Mouse (Mus musculus): ENCODE results near the gene Rabl2. TPM values are rescaled to one million over a fixed set of nuclear protein-coding genes. Genes with fewer than 3 reads are reported as not detected.

Gene Rabl2
- total and polyA plus RNA-seq, 3 experiments = 2.7 to 5.8 (median 2.9) TPM

GRCm38 (mm10) chr15:89591317-89591716 is 406 bp downstream of the Rabl2 start:
- Histone ChIP-seq H3K4me3 (replicated peaks in 1 of 3; ENCODE audit: low read depth in 2 of 3, low read length in 2 of 3, poor library complexity in 1 of 3) (peak overlapping the region; percentile 45 to 75 (median 57)), H3K27me3 (replicated peaks) (peaks cover 17% of the 10 kb centered on the region), H3K36me3 (replicated peaks in 1 of 2; ENCODE audit: control insufficient read depth in 1 of 2, insufficient read depth in 1 of 2, low read length in 1 of 2) (no peaks in the 10 kb centered on the region), H3K9me3 (replicated peaks; ENCODE audit: low read length) (no peaks in the 10 kb centered on the region), H3K79me2 (replicated peaks; ENCODE audit: control insufficient read depth, extremely low read depth, insufficient read depth, poor library complexity, severe bottlenecking) (no peaks in the 10 kb centered on the region), H3K4me2 (ENCODE audit: insufficient read depth, low read depth, poor library complexity, severe bottlenecking) (peak overlapping the region; percentile 60), H3K27ac (ENCODE audit: insufficient read depth, low read depth) (no peak overlapping the region), H3K4me1 (ENCODE audit: control insufficient read depth in 1 of 2, insufficient read depth in 2 of 2) (no peaks in the 10 kb centered on the region; a peak in 1 of 4 replicates), H3K9ac (ENCODE audit: insufficient read depth, low read depth) (peak overlapping the region; percentile 40)
- in situ Hi-C loops (cut with MboI; ENCODE audit: low pct_ligation_motif_present, low pct_unique_long_range_greater_than_20kb, low sequenced_read_pairs) = no loop called here
- TF ChIP-seq POLR2A (IDR thresholded peaks at IDR 0.05; ENCODE audit: low read depth, low read length) (no peak), SIN3A (IDR thresholded peaks at IDR 0.05; ENCODE audit: low read length) (no peak), HCFC1 (IDR thresholded peaks at IDR 0.05; ENCODE audit: low read depth, low read length) (no peak), TCF12 (IDR thresholded peaks at IDR 0.05; ENCODE audit: low read depth, low read length) (no peak), NELFE (IDR thresholded peaks at IDR 0.05; ENCODE audit: low read depth, low read length) (no peak), JUND (conservative IDR thresholded peaks at IDR 0.05; ENCODE audit: low read depth, low read length) (no peak), MEF2A (IDR thresholded peaks at IDR 0.05; ENCODE audit: borderline replicate concordance, low read depth, low read length) (no peak), TBP (conservative IDR thresholded peaks at IDR 0.05; ENCODE audit: low read depth, low read length) (no peak), CHD2 (IDR thresholded peaks at IDR 0.05; ENCODE audit: low read length) (no peak), UBTF (IDR thresholded peaks at IDR 0.05; ENCODE audit: low read depth, low read length) (no peak), CHD1 (IDR thresholded peaks at IDR 0.05; ENCODE audit: low read depth, low read length) (no peak)
- DNase-seq (ENCODE audit: extremely low read depth) = no peak
- dilution Hi-C loops (cut with MboI; ENCODE audit: extremely low pct_ligation_motif_present, extremely low pct_unique_long_range_greater_than_20kb, low sequenced_read_pairs) = no loop called here

DNA sequence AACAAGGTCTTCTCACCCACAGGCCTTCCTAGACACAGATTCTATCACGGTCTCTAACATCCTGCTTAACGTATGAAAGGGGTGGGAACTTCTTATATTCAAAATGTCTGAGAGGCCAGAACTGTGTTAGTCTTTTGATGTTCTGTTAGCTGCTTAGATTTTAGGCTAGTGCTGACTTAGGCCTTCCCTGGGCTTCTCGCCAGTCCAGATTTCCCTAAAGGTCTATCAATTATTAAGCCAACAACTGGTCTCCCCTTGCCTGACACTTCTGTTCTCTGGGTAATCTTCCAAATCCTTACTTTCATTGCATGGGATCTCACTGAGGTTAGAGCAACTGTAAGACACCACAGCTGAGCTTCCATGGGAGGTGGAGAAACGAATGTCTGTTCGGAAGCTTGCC is 2.6 kb downstream of the Rabl2 start:
- Histone ChIP-seq H3K27me3 (replicated peaks) (peaks cover 5% of the 10 kb centered on the region), H3K4me1 (ENCODE audit: control insufficient read depth in 1 of 2, insufficient read depth in 2 of 2) (no peaks in the 10 kb centered on the region; a peak in 1 of 4 replicates), H3K9ac (ENCODE audit: insufficient read depth, low read depth) (no peak overlapping the region), H3K4me3 (replicated peaks in 1 of 3; ENCODE audit: low read depth in 2 of 3, low read length in 2 of 3, poor library complexity in 1 of 3) (no peak overlapping the region), H3K36me3 (replicated peaks in 1 of 2; ENCODE audit: control insufficient read depth in 1 of 2, insufficient read depth in 1 of 2, low read length in 1 of 2) (peaks cover 0 to 1% of the 10 kb centered on the region in 2 experiments), H3K4me2 (ENCODE audit: insufficient read depth, low read depth, poor library complexity, severe bottlenecking) (no peak overlapping the region), H3K79me2 (replicated peaks; ENCODE audit: control insufficient read depth, extremely low read depth, insufficient read depth, poor library complexity, severe bottlenecking) (no peaks in the 10 kb centered on the region), H3K27ac (ENCODE audit: insufficient read depth, low read depth) (no peak overlapping the region), H3K9me3 (replicated peaks; ENCODE audit: low read length) (no peaks in the 10 kb centered on the region)
- TF ChIP-seq POLR2AphosphoS2 (IDR thresholded peaks at IDR 0.05; ENCODE audit: low read depth, low read length) (no peak), PAX5 (IDR thresholded peaks at IDR 0.05; ENCODE audit: low read length) (no peak), NELFE (IDR thresholded peaks at IDR 0.05; ENCODE audit: low read depth, low read length) (no peak), BHLHE40 (IDR thresholded peaks at IDR 0.05; ENCODE audit: low read depth, low read length) (no peak), SIN3A (IDR thresholded peaks at IDR 0.05; ENCODE audit: low read length) (no peak), JUN (IDR thresholded peaks at IDR 0.05; ENCODE audit: insufficient read depth, low read depth, low read length) (no peak), ZNF384 (IDR thresholded peaks at IDR 0.05; ENCODE audit: low read depth, low read length) (no peak), USF2 (conservative IDR thresholded peaks at IDR 0.05; ENCODE audit: low read depth, low read length) (no peak), GABPA (IDR thresholded peaks at IDR 0.05; ENCODE audit: insufficient replicate concordance, low read depth, low read length) (no peak), ZMIZ1 (IDR thresholded peaks at IDR 0.05; ENCODE audit: low read depth, low read length) (no peak), CTCF (conservative IDR thresholded peaks at IDR 0.05 in 1 of 2, IDR thresholded peaks at IDR 0.05 in 1 of 2; ENCODE audit: low read depth in 2 of 2, low read length in 2 of 2) (no peak), JUND (conservative IDR thresholded peaks at IDR 0.05; ENCODE audit: low read depth, low read length) (no peak), ETS1 (conservative IDR thresholded peaks at IDR 0.05; ENCODE audit: low read depth, low read length) (no peak), CHD2 (IDR thresholded peaks at IDR 0.05; ENCODE audit: low read length) (no peak), UBTF (IDR thresholded peaks at IDR 0.05; ENCODE audit: low read depth, low read length) (no peak), IRF4 (IDR thresholded peaks at IDR 0.05; ENCODE audit: low read depth, low read length) (no peak), MAZ (IDR thresholded peaks at IDR 0.05; ENCODE audit: low read depth, low read length) (no peak), ZC3H11A (IDR thresholded peaks at IDR 0.05; ENCODE audit: low read depth, low read length) (no peak)
- in situ Hi-C loops (cut with MboI; ENCODE audit: low pct_ligation_motif_present, low pct_unique_long_range_greater_than_20kb, low sequenced_read_pairs) (no loop called here), dilution Hi-C loops (cut with MboI; ENCODE audit: extremely low pct_ligation_motif_present, extremely low pct_unique_long_range_greater_than_20kb, low sequenced_read_pairs) (no loop called here)
- DNase-seq (ENCODE audit: extremely low read depth) = no peak

Measured in CH12.LX (cell line).